Mouse (Mus musculus) midbrain, embryonic 15.5 days (tissue): Measurements from ENCODE around the gene Max. TPM values are rescaled to one million over a fixed set of nuclear protein-coding genes. Genes with fewer than 3 reads are reported as not detected.
A peak's percentile ranks its signal among the peaks of the same experiment; 100 is the strongest.

Experiments
- ATAC-seq: fragments of 200-750 bp; cut with Nextera tagmentation; replicated peaks from 2 replicates; pipeline ENCODE4 v1.8.0; 2017; ENCODE audit warnings: moderate TSS enrichment
- H3K27ac ChIP-seq: fragments of 300-500 bp; sonication (generic); 2 replicates; pipeline ENCODE4 v1.5.1; 2015; ENCODE audit warnings: mild to moderate bottlenecking, inconsistent platforms
- H3K27me3 ChIP-seq: fragments of 300-500 bp; sonication (generic); replicated peaks from 2 replicates; pipeline ENCODE4 v1.6.1; 2015; ENCODE audit warnings: inconsistent platforms
- H3K36me3 ChIP-seq: fragments of 300-500 bp; sonication (generic); replicated peaks from 2 replicates; pipeline ENCODE4 v1.6.1; 2015; ENCODE audit warnings: inconsistent platforms
- H3K4me1 ChIP-seq: fragments of 300-500 bp; sonication (generic); 2 replicates; pipeline ENCODE4 v1.6.1; 2015; ENCODE audit warnings: inconsistent platforms
- H3K4me2 ChIP-seq: fragments of 300-500 bp; sonication (generic); 2 replicates; pipeline ENCODE4 v1.6.1; 2015; ENCODE audit warnings: inconsistent platforms, mild to moderate bottlenecking, moderate library complexity
- H3K4me3 ChIP-seq: fragments of 300-500 bp; sonication (generic); 2 replicates; pipeline ENCODE4 v1.5.1; 2015; ENCODE audit warnings: mild to moderate bottlenecking, inconsistent platforms
- H3K9ac ChIP-seq: fragments of 300-500 bp; sonication (generic); 2 replicates; pipeline ENCODE4 v1.6.1; 2015; ENCODE audit warnings: mild to moderate bottlenecking, inconsistent platforms
- H3K9me3 ChIP-seq: fragments of 300-500 bp; sonication (generic); 2 replicates; pipeline ENCODE4 v1.6.1; 2016; ENCODE audit warnings: inconsistent platforms
- WGBS: fragments of 180-500 bp; shearing (Covaris S2); methylation state at CpG from one replicate; pipeline ENCODE4 v1.1.7; 2015; ENCODE audit warnings: mixed read lengths; 5-methylcytosine and 5-hydroxymethylcytosine counted together
- polyA plus RNA-seq: library from polyadenylated mRNA; unstranded; fragments of >200 nt; fragmentation: Nextera tagmentation; extraction: Ambion mirVana; gene quantifications from 2 replicates; pipeline ENCODE4 v1.2.1, GENCODE M21; 2015

The Max gene
- polyA plus RNA-seq, 1 experiment from 2014 or later = 20.7 TPM

- no peak for ATAC-seq
Observed at GRCm38 (mm10) chr12:76927539-76927938, 34.5 kb downstream of the Max start.

GRCm38 (mm10) chr12:76927012-76927411, 35.0 kb downstream of the Max start:
- H3K4me3 ChIP-seq = no peak overlapping the region
- 86% methylated on average over 3 of the region's 3 CpGs for WGBS
- H3K4me1 ChIP-seq = no peaks in the 10 kb centered on the region
- H3K9me3 ChIP-seq = no peaks in the 10 kb centered on the region
- no peaks in the 10 kb centered on the region for H3K36me3 ChIP-seq
- no peak overlapping the region for H3K4me2 ChIP-seq
- no peak for ATAC-seq
- H3K27me3 ChIP-seq = no peaks in the 10 kb centered on the region
- no peak overlapping the region for H3K27ac ChIP-seq
- H3K9ac ChIP-seq = no peak overlapping the region

More at GRCm38 (mm10) chr12:76927539-76927938, 34.5 kb downstream of the Max start:
- no peak overlapping the region for H3K27ac ChIP-seq
- H3K9ac ChIP-seq = no peak overlapping the region
- H3K4me2 ChIP-seq = no peak overlapping the region
- no peaks in the 10 kb centered on the region for H3K4me1 ChIP-seq
- no peaks in the 10 kb centered on the region for H3K36me3 ChIP-seq
- no peaks in the 10 kb centered on the region for H3K9me3 ChIP-seq
- H3K27me3 ChIP-seq = no peaks in the 10 kb centered on the region
- 58% methylated on average over 10 of the region's 10 CpGs for WGBS
- H3K4me3 ChIP-seq = no peak overlapping the region

GRCm38 (mm10) chr12:76926338-76926945, 35.6 kb downstream of the Max start:
- no peaks in the 10 kb centered on the region for H3K36me3 ChIP-seq
- no peak overlapping the region for H3K4me3 ChIP-seq
- no peak overlapping the region for H3K4me2 ChIP-seq
- no peaks in the 10 kb centered on the region for H3K9me3 ChIP-seq
- no peaks in the 10 kb centered on the region for H3K27me3 ChIP-seq
- no peak overlapping the region for H3K27ac ChIP-seq
- H3K4me1 ChIP-seq = no peaks in the 10 kb centered on the region
- 86% methylated on average over 10 of the region's 10 CpGs for WGBS
- ATAC-seq = no peak
- no peak overlapping the region for H3K9ac ChIP-seq

GRCm38 (mm10) chr12:76924904-76925604, 36.9 kb downstream of the Max start:
- WGBS = 91% methylated on average over 10 of the region's 10 CpGs
- no peak for ATAC-seq
- H3K27ac ChIP-seq = no peak overlapping the region

GRCm38 (mm10) chr12:76923118-76923517, 38.9 kb downstream of the Max start:
- Histone ChIP-seq H3K9me3 (no peaks in the 10 kb centered on the region), H3K27me3 (no peaks in the 10 kb centered on the region), H3K9ac (no peak overlapping the region), H3K27ac (no peak overlapping the region), H3K4me2 (no peak overlapping the region), H3K4me3 (no peak overlapping the region), H3K4me1 (no peaks in the 10 kb centered on the region), H3K36me3 (no peaks in the 10 kb centered on the region)
- WGBS = 96% methylated on average over 8 of the region's 8 CpGs
- ATAC-seq = no peak

More at GRCm38 (mm10) chr12:76924904-76925604, 36.9 kb downstream of the Max start:
- Histone ChIP-seq H3K9ac (no peak overlapping the region), H3K27me3 (no peaks in the 10 kb centered on the region), H3K36me3 (no peaks in the 10 kb centered on the region), H3K9me3 (no peaks in the 10 kb centered on the region), H3K4me2 (no peak overlapping the region), H3K4me1 (no peaks in the 10 kb centered on the region), H3K4me3 (no peak overlapping the region)

- Histone ChIP-seq H3K4me1 (no peaks in the 10 kb centered on the region), H3K9ac (no peak overlapping the region), H3K4me2 (no peak overlapping the region), H3K27me3 (no peaks in the 10 kb centered on the region), H3K27ac (no peak overlapping the region), H3K4me3 (no peak overlapping the region), H3K36me3 (no peaks in the 10 kb centered on the region), H3K9me3 (no peaks in the 10 kb centered on the region)
- WGBS = 86% methylated on average over 8 of the region's 8 CpGs
- ATAC-seq = no peak
Observed at GRCm38 (mm10) chr12:76920990-76921389, 41.0 kb downstream of the Max start.

- Histone ChIP-seq H3K27me3 (no peaks in the 10 kb centered on the region), H3K4me3 (no peak overlapping the region), H3K9me3 (no peaks in the 10 kb centered on the region), H3K27ac (no peak overlapping the region), H3K4me2 (no peak overlapping the region), H3K36me3 (no peaks in the 10 kb centered on the region), H3K9ac (no peak overlapping the region), H3K4me1 (no peaks in the 10 kb centered on the region)
- ATAC-seq = no peak
- WGBS = 85% methylated on average over 6 of the region's 6 CpGs
Observed at GRCm38 (mm10) chr12:76920398-76920797, 41.6 kb downstream of the Max start.

- Histone ChIP-seq H3K36me3 (no peaks in the 10 kb centered on the region), H3K9me3 (no peaks in the 10 kb centered on the region), H3K4me3 (no peak overlapping the region), H3K4me1 (no peaks in the 10 kb centered on the region), H3K27me3 (no peaks in the 10 kb centered on the region), H3K9ac (no peak overlapping the region), H3K4me2 (no peak overlapping the region), H3K27ac (no peak overlapping the region)
- no peak for ATAC-seq
- 75% methylated on average over 3 of the region's 3 CpGs for WGBS
Observed at GRCm38 (mm10) chr12:76918855-76919254, 43.1 kb downstream of the Max start.

- Histone ChIP-seq H3K4me2 (no peak overlapping the region), H3K36me3 (no peaks in the 10 kb centered on the region), H3K27me3 (no peaks in the 10 kb centered on the region), H3K4me3 (no peak overlapping the region), H3K4me1 (no peaks in the 10 kb centered on the region), H3K9ac (no peak overlapping the region), H3K27ac (no peak overlapping the region), H3K9me3 (no peaks in the 10 kb centered on the region)
- WGBS = 74% methylated on average over 6 of the region's 6 CpGs
- no peak for ATAC-seq
Observed at GRCm38 (mm10) chr12:76918113-76918512, 43.9 kb downstream of the Max start.

- Histone ChIP-seq H3K36me3 (no peaks in the 10 kb centered on the region), H3K9me3 (no peaks in the 10 kb centered on the region), H3K4me3 (no peak overlapping the region), H3K27me3 (no peaks in the 10 kb centered on the region), H3K9ac (no peak overlapping the region), H3K27ac (no peak overlapping the region), H3K4me2 (no peak overlapping the region), H3K4me1 (no peaks in the 10 kb centered on the region)
- ATAC-seq = no peak
- 93% methylated on average over 11 of the region's 11 CpGs for WGBS
Observed at GRCm38 (mm10) chr12:76916163-76916562, 45.8 kb downstream of the Max start.

GRCm38 (mm10) chr12:76912193-76912592, 49.8 kb downstream of the Max start:
- 77% methylated on average over 9 of the region's 9 CpGs for WGBS
- Histone ChIP-seq H3K9me3 (no peaks in the 10 kb centered on the region), H3K4me3 (no peak overlapping the region), H3K27me3 (no peaks in the 10 kb centered on the region), H3K4me1 (no peaks in the 10 kb centered on the region), H3K27ac (no peak overlapping the region), H3K36me3 (no peaks in the 10 kb centered on the region), H3K9ac (no peak overlapping the region), H3K4me2 (no peak overlapping the region)
- no peak for ATAC-seq

- Histone ChIP-seq H3K9ac (no peak overlapping the region), H3K27ac (peak overlapping the region; percentile 17; the same call in 1 of the 2 replicates), H3K4me3 (no peak overlapping the region), H3K27me3 (no peaks in the 10 kb centered on the region), H3K9me3 (no peaks in the 10 kb centered on the region), H3K4me2 (no peak overlapping the region), H3K36me3 (no peaks in the 10 kb centered on the region), H3K4me1 (no peaks in the 10 kb centered on the region)
- WGBS = 53% methylated on average over 16 of the region's 16 CpGs
- ATAC-seq = no peak
Observed at GRCm38 (mm10) chr12:76911171-76911726, 50.8 kb downstream of the Max start.
